Mouse (Mus musculus): ENCODE results near the gene AB124611. TPM values are rescaled to one million over a fixed set of nuclear protein-coding genes. Genes with fewer than 3 reads are reported as not detected.

Gene AB124611
- polyA plus RNA-seq, 1 experiment from 2014 or later: 2.9 TPM

- H3K27ac ChIP-seq (replicated peaks): no peak overlapping the region
- no peak for ATAC-seq (ENCODE audit: low read depth)
- WGBS: 91% methylated on average over 6 of the region's 6 CpGs
- H3K36me3 ChIP-seq: peaks cover 39% of the 10 kb centered on the region
- no peak overlapping the region for H3K9ac ChIP-seq
- H3K27me3 ChIP-seq: no peaks in the 10 kb centered on the region
- H3K4me3 ChIP-seq: no peak overlapping the region
- no peak overlapping the region for H3K4me2 ChIP-seq
- peaks cover 41% of the 10 kb centered on the region for H3K4me1 ChIP-seq (replicated peaks)
- H3K9me3 ChIP-seq: no peaks in the 10 kb centered on the region
Observed at GRCm38 (mm10) chr9:21553607-21554273, 27.8 kb downstream of the AB124611 start.

DNA sequence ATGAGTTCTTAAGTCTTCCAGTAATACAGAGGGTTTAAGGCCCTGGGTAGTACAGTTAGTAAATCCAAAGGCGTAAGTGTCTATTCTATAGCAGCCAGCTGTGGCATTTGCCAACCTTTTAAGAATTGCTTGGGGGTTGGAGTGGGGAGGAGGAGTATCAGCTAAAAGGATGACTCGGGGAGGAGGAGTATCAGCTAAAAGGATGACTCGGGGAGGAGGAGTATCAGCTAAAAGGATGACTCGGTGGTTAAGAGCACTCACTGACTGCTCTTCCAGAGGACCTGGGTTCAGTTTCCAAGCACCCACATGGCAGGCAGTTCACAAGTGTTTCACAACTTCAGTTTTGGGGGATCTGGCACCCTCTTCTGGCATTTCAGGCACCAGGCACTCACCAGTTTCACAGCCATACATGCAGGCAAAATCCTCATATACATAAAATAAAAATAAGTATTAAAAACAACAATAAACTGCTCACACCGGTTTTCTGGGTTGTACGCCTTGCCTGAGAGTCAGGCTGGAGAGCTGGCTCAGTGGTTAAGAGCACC, 29.3 kb downstream of the AB124611 start:
- H3K4me2 ChIP-seq: no peak overlapping the region
- no peaks in the 10 kb centered on the region for H3K27me3 ChIP-seq
- no peak overlapping the region for H3K9ac ChIP-seq
- H3K4me1 ChIP-seq (replicated peaks): peaks cover 34% of the 10 kb centered on the region
- 85% methylated on average over 6 of the region's 6 CpGs for WGBS
- H3K9me3 ChIP-seq: no peaks in the 10 kb centered on the region
- no peak overlapping the region for H3K4me3 ChIP-seq
- no peak overlapping the region for H3K27ac ChIP-seq (replicated peaks)
- ATAC-seq (ENCODE audit: low read depth): no peak
- peaks cover 33% of the 10 kb centered on the region for H3K36me3 ChIP-seq

DNA sequence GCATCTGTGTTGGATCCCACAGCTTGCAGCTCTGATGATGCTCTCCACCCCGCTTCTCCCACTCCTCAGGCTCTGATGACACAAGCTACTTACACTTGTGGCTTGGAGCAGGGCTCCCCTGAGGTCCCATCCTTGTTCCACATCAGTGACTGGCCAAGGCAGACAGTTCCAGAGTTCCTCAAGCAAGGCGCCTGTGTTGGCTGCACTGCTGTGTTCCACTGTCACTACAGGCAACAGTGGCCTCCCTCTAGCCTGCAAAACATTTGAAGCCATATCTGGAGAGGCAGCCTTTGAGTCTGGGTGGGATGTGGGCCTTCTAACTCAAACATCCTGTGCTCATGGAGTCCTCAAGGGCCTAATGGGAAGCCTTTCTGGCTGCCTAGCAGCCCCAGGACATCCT, 31.0 kb downstream of the AB124611 start:
- 0 out of 2 replicates have a peak overlapping the region, but pooled peaks have one; percentile 33 for H3K27ac ChIP-seq (replicated peaks)
- H3K4me1 ChIP-seq (replicated peaks): peaks cover 24% of the 10 kb centered on the region
- WGBS: 83% methylated on average over 2 of the region's 2 CpGs

DNA sequence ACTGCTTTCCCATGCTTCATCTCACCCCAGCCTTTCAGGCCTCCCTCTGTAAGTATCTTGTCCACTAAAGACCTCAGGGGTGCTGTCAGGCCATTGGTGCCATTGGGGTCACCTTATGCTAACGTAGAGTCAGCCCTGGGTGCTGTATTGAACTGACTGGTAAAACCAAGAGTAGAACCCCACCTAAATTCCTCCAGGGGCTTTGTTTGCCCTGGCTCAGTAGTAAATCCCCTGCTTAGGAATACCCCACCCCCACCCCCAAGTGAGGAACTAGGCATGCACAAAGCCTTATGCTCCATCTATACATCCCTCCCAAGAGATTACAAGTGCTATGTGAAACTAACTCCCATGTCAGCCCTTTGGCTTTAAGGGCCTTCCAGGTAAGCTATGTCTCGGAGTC, 31.6 kb downstream of the AB124611 start:
- Histone ChIP-seq H3K4me2 (no peak overlapping the region), H3K36me3 (peaks cover 32% of the 10 kb centered on the region), H3K27ac (replicated peaks) (0 out of 2 replicates have a peak overlapping the region, but pooled peaks have one; percentile 33), H3K4me3 (no peak overlapping the region), H3K9ac (no peak overlapping the region), H3K4me1 (replicated peaks) (peaks cover 24% of the 10 kb centered on the region), H3K27me3 (no peaks in the 10 kb centered on the region), H3K9me3 (no peaks in the 10 kb centered on the region)
- WGBS: 89% methylated on average over 2 of the region's 2 CpGs
- no peak for ATAC-seq (ENCODE audit: low read depth)

More for the DNA sequence above, 31.0 kb downstream of the AB124611 start:
- ATAC-seq (ENCODE audit: low read depth): no peak
- H3K9ac ChIP-seq: no peak overlapping the region
- H3K4me2 ChIP-seq: no peak overlapping the region
- H3K27me3 ChIP-seq: no peaks in the 10 kb centered on the region
- no peaks in the 10 kb centered on the region for H3K9me3 ChIP-seq
- H3K36me3 ChIP-seq: peaks cover 30% of the 10 kb centered on the region
- no peak overlapping the region for H3K4me3 ChIP-seq

DNA sequence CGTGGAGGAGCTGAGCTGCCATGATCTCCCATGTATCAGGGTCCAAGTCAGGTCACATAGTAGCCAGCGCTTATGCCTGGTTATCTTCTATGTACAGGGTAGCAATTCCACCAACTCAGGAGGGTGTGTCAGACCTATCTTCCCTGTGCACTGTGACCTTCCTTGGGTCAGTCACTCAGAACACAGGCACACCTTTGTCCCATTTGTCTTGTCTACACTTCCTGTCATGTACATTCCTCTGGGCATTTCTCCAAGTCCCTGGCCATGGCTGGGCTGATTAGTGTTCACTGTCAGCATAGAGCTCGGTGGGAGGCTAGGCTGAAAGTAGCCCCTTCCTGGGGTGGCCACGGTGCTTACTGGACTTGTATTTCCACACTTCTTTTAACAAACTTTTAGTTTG, 32.4 kb downstream of the AB124611 start:
- ATAC-seq (ENCODE audit: low read depth): no peak
- Histone ChIP-seq H3K4me1 (replicated peaks) (peaks cover 24% of the 10 kb centered on the region), H3K9ac (no peak overlapping the region), H3K27ac (replicated peaks) (no peak overlapping the region), H3K9me3 (no peaks in the 10 kb centered on the region), H3K27me3 (no peaks in the 10 kb centered on the region), H3K36me3 (peaks cover 29% of the 10 kb centered on the region), H3K4me2 (no peak overlapping the region), H3K4me3 (no peak overlapping the region)
- WGBS: 85% methylated on average over 4 of the region's 4 CpGs

DNA sequence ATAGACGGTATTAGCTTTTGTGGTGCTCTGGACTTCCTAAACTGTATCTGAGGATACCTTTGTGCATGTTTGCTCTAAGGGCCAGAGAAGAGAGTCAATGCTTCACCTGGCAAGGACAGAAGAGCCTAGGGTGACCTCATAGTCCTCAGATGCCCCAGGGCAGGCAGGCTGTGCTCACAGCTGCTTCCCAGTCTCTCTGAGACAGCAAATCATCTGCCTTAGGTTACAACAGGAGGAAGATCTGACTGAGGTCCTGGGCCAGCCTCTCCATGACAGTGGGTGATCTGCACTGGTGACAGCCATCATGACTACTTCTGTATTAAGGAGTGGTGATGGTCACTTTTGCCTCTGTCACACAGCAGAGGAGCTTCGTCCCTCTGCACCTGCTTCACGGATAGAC, 33.2 kb downstream of the AB124611 start:
- H3K27me3 ChIP-seq: no peaks in the 10 kb centered on the region
- H3K4me3 ChIP-seq: no peak overlapping the region
- H3K9ac ChIP-seq: no peak overlapping the region
- peaks cover 24% of the 10 kb centered on the region for H3K4me1 ChIP-seq (replicated peaks)
- H3K27ac ChIP-seq (replicated peaks): no peak overlapping the region
- 95% methylated on average over 3 of the region's 3 CpGs for WGBS
- no peaks in the 10 kb centered on the region for H3K9me3 ChIP-seq
- no peak overlapping the region for H3K4me2 ChIP-seq
- H3K36me3 ChIP-seq: peaks cover 21% of the 10 kb centered on the region
- no peak for ATAC-seq (ENCODE audit: low read depth)

DNA sequence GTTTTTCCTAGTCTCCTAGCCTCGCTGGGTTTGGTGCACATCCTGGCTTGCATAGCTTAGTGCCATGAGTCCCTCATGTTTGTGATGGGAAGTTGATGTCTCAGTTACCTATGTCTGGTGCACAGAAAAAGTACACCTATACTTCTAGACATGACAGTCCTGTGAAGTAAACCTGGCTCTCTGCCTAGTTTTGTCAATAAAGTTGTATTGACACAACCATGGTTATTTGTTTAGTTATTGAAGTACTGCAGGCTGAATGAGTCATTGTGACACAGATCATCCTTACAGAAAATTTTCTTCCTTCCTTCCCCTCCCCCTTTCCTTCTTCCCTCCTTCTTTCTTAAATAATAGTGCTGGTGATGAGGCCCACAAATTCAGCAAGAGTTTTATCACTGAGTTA, 38.4 kb downstream of the AB124611 start:
- Histone ChIP-seq H3K27ac (replicated peaks) (no peak overlapping the region), H3K4me3 (no peak overlapping the region), H3K36me3 (peaks cover 21% of the 10 kb centered on the region), H3K9ac (no peak overlapping the region), H3K9me3 (no peaks in the 10 kb centered on the region), H3K4me2 (no peak overlapping the region), H3K27me3 (no peaks in the 10 kb centered on the region), H3K4me1 (replicated peaks) (0 out of 2 replicates have a peak, but pooled peaks cover 3% of the 10 kb centered on the region)
- no peak for ATAC-seq (ENCODE audit: low read depth)
- WGBS: 77% methylated on average over 1 of the region's 1 CpGs

DNA sequence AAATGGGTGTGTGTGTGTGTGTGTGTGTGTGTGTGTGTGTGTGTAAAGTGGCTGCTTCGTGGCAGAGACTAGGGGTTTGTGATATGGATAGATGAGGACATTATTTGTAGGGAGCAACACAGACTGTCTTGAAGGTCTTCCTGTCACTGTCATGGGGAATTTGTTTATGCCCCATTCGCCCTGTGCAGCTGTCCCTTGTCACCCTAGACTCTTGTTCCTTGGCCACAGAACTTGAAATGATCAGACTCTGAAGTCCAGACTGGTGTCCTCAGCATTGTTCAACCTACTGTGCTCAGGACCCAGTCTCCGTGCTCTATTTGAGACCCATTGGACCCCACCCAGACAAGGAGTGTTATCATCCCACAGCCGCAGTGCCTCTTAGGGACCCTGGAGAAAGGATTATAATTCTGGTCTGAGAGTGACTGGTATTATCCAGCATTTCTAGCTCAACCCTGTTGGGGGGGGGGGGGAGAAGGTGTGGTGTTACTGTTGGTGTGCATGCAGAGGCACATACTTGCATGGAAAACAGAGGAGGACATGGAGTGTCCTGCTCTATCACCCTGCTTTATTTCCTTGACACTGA, 39.1 kb downstream of the AB124611 start:
- Histone ChIP-seq H3K4me2 (no peak overlapping the region), H3K27me3 (no peaks in the 10 kb centered on the region), H3K4me3 (no peak overlapping the region), H3K9ac (no peak overlapping the region), H3K27ac (replicated peaks) (no peak overlapping the region), H3K36me3 (peaks cover 28% of the 10 kb centered on the region), H3K4me1 (replicated peaks) (0 out of 2 replicates have a peak, but pooled peaks cover 3% of the 10 kb centered on the region), H3K9me3 (no peaks in the 10 kb centered on the region)
- no peak for ATAC-seq (ENCODE audit: low read depth)
- WGBS: 89% methylated on average over 4 of the region's 4 CpGs

DNA sequence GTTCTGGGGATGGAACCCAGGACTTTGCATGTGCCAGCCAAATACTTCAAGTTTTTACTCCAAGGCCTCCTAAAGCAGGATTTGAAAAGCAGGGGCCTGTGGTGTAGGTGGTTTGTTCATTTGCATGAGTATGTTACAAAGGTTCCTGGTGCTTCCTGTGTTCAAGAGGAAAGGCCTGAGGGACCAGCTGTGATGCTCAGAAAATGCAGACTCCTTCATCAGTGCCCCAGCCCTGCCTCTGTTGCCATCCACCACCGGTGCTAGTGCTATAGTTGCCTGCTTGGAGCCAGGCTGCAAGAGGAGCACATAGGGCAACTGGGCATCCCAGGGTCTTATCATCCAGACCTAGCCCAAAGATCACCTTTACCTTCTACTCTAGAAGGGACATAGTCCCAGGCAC, 40.6 kb downstream of the AB124611 start:
- ATAC-seq (ENCODE audit: low read depth): no peak
- Histone ChIP-seq H3K27me3 (no peaks in the 10 kb centered on the region), H3K4me1 (replicated peaks) (0 out of 2 replicates have a peak, but pooled peaks cover 3% of the 10 kb centered on the region), H3K27ac (replicated peaks) (no peak overlapping the region), H3K4me3 (no peak overlapping the region), H3K4me2 (no peak overlapping the region), H3K9ac (no peak overlapping the region), H3K36me3 (peaks cover 35% of the 10 kb centered on the region), H3K9me3 (no peaks in the 10 kb centered on the region)
- WGBS: 95% methylated on average over 1 of the region's 1 CpGs

- 90% methylated on average over 2 of the region's 2 CpGs for WGBS
- no peak overlapping the region for H3K4me3 ChIP-seq
- no peak overlapping the region for H3K27ac ChIP-seq (replicated peaks)
- no peaks in the 10 kb centered on the region for H3K9me3 ChIP-seq
- no peak overlapping the region for H3K9ac ChIP-seq
- H3K4me1 ChIP-seq (replicated peaks): 0 out of 2 replicates have a peak, but pooled peaks cover 3% of the 10 kb centered on the region
- no peak overlapping the region for H3K4me2 ChIP-seq
- ATAC-seq (ENCODE audit: low read depth): no peak
- no peaks in the 10 kb centered on the region for H3K27me3 ChIP-seq
- H3K36me3 ChIP-seq: peaks cover 37% of the 10 kb centered on the region
Observed at GRCm38 (mm10) chr9:21567051-21567450, 41.1 kb downstream of the AB124611 start.

- Histone ChIP-seq H3K4me3 (no peak overlapping the region), H3K9ac (no peak overlapping the region), H3K9me3 (no peaks in the 10 kb centered on the region), H3K4me1 (replicated peaks) (0 out of 2 replicates have a peak, but pooled peaks cover 3% of the 10 kb centered on the region), H3K36me3 (peaks cover 48% of the 10 kb centered on the region), H3K4me2 (no peak overlapping the region), H3K27ac (replicated peaks) (no peak overlapping the region), H3K27me3 (no peaks in the 10 kb centered on the region)
- WGBS: 87% methylated on average over 8 of the region's 8 CpGs
- no peak for ATAC-seq (ENCODE audit: low read depth)
Observed at GRCm38 (mm10) chr9:21568657-21569255, 42.8 kb downstream of the AB124611 start.

Data from neural tube, embryonic 13.5 days (tissue).